In the genomic region with DNA sequence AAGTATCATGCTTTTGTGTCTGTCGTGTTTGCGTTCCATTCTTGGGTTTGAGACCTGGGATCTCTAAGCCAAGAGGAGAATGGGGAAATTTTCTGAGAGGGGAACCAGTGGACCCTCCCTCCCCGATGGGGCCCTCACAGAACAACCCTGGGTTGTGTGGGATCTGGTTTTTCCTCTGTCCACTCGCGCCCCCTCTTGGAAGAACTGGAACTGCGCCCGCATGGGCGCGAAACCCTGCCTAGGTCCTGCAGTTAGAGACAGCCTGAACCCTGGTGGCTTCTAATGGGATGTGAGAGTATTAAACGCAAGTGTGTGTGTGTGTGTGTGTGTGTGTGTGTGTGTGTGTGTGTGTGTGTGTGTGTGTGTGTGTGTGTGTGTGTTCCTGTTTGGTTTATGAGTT, we compare ENCODE assay signal across 7 mouse cellular contexts. TPM values are rescaled to one million over a fixed set of nuclear protein-coding genes. Genes with fewer than 3 reads are reported as not detected.
DNase-seq lines count a peak whose midpoint lies in the region; ATAC-seq and TF ChIP-seq lines count a peak whose summit lies in the region.

No protein-coding gene starts in this region.

- H3K36me3 ChIP-seq in CH12.LX (replicated peaks in 1 of 2; ENCODE audit: control insufficient read depth in 1 of 2, insufficient read depth in 1 of 2, low read length in 1 of 2) = no peaks in the 10 kb centered on the region
- no peaks in the 10 kb centered on the region for H3K36me3 ChIP-seq in heart, embryonic 13.5 days
- H3K36me3 ChIP-seq in kidney, embryonic 15.5 days = no peaks in the 10 kb centered on the region
- H3K36me3 ChIP-seq in stomach, embryonic 15.5 days = no peaks in the 10 kb centered on the region

- peaks cover 0 to 8% of the 10 kb centered on the region in 2 experiments; a peak in 2 of 4 replicates for H3K4me1 ChIP-seq in CH12.LX (ENCODE audit: control insufficient read depth in 1 of 2, insufficient read depth in 2 of 2)
- H3K4me1 ChIP-seq in heart, embryonic 13.5 days = peaks cover 52% of the 10 kb centered on the region
- H3K4me1 ChIP-seq in kidney, embryonic 15.5 days = peaks cover 54% of the 10 kb centered on the region
- peaks cover 40% of the 10 kb centered on the region for H3K4me1 ChIP-seq in stomach, embryonic 15.5 days

- no peaks in the 10 kb centered on the region for H3K79me2 ChIP-seq in CH12.LX (replicated peaks; ENCODE audit: control insufficient read depth, extremely low read depth, insufficient read depth, poor library complexity, severe bottlenecking)

- peak; percentile 18 to 77; a peak in 2 of 4 replicates for TF ChIP-seq CTCF in CH12.LX (conservative IDR thresholded peaks at IDR 0.05 in 1 of 2, IDR thresholded peaks at IDR 0.05 in 1 of 2; ENCODE audit: low read depth in 2 of 2, low read length in 2 of 2)

- TF ChIP-seq RAD21 in CH12.LX (IDR thresholded peaks at IDR 0.05; ENCODE audit: low read depth, low read length) = peak; percentile 50

- in situ Hi-C loops in CH12.LX (cut with MboI; ENCODE audit: low pct_ligation_motif_present, low pct_unique_long_range_greater_than_20kb, low sequenced_read_pairs) = no loop called here

- ATAC-seq in heart, embryonic 13.5 days (ENCODE audit: extremely low read depth, insufficient number of reproducible peaks, low FRiP score, low TSS enrichment) = no peak
- no peak for ATAC-seq in kidney, embryonic 15.5 days (replicated peaks; ENCODE audit: low FRiP score)
- ATAC-seq in stomach, embryonic 15.5 days (ENCODE audit: insufficient read depth, low FRiP score, low read depth) = no peak

- TF ChIP-seq EP300 in CH12.LX (IDR thresholded peaks at IDR 0.05; ENCODE audit: low read length) = no peak

- peaks cover 44% of the 10 kb centered on the region for H3K27me3 ChIP-seq in CH12.LX (replicated peaks)
- no peaks in the 10 kb centered on the region for H3K27me3 ChIP-seq in heart, embryonic 13.5 days (replicated peaks)
- H3K27me3 ChIP-seq in kidney, embryonic 15.5 days = no peaks in the 10 kb centered on the region
- no peaks in the 10 kb centered on the region for H3K27me3 ChIP-seq in stomach, embryonic 15.5 days (replicated peaks)

- H3K9me3 ChIP-seq in CH12.LX (replicated peaks; ENCODE audit: low read length) = no peaks in the 10 kb centered on the region
- H3K9me3 ChIP-seq in heart, embryonic 13.5 days = no peaks in the 10 kb centered on the region
- no peaks in the 10 kb centered on the region for H3K9me3 ChIP-seq in kidney, embryonic 15.5 days (replicated peaks)
- no peaks in the 10 kb centered on the region for H3K9me3 ChIP-seq in stomach, embryonic 15.5 days

- no peak overlapping the region for H3K27ac ChIP-seq in CH12.LX (ENCODE audit: insufficient read depth, low read depth)
- peak overlapping the region; percentile 83 for H3K27ac ChIP-seq in heart, embryonic 13.5 days (replicated peaks)
- peak overlapping the region; percentile 97 for H3K27ac ChIP-seq in kidney, embryonic 15.5 days
- peak overlapping the region; percentile 91 for H3K27ac ChIP-seq in stomach, embryonic 15.5 days

- H3K9ac ChIP-seq in CH12.LX (ENCODE audit: insufficient read depth, low read depth) = no peak overlapping the region
- H3K9ac ChIP-seq in heart, embryonic 13.5 days = 0 out of 2 replicates have a peak overlapping the region, but pooled peaks have one; percentile 69
- H3K9ac ChIP-seq in kidney, embryonic 15.5 days = no peak overlapping the region
- no peak overlapping the region for H3K9ac ChIP-seq in stomach, embryonic 15.5 days

- H3K4me3 ChIP-seq in CH12.LX (replicated peaks in 1 of 3; ENCODE audit: low read depth in 2 of 3, low read length in 2 of 3, poor library complexity in 1 of 3) = no peak overlapping the region
- no peak overlapping the region for H3K4me3 ChIP-seq in heart, embryonic 13.5 days
- no peak overlapping the region for H3K4me3 ChIP-seq in kidney, embryonic 15.5 days (replicated peaks)
- no peak overlapping the region for H3K4me3 ChIP-seq in stomach, embryonic 15.5 days (replicated peaks)

- WGBS in heart, embryonic 13.5 days = 29% methylated on average over 10 of the region's 10 CpGs
- WGBS in kidney, embryonic 15.5 days = 33% methylated on average over 10 of the region's 10 CpGs
- WGBS in stomach, embryonic 15.5 days = 31% methylated on average over 10 of the region's 10 CpGs

- DNase-seq in 3T3-L1 (ENCODE audit: low read depth, low spot score) (peak; percentile 85), CH12.LX (ENCODE audit: extremely low read depth) (peak; percentile 24)
- peak; percentile 73 for DNase-seq in embryo, embryonic 10 days (ENCODE audit: low spot score)
- peak; percentile 74 for DNase-seq in lung, postnatal 25 days (ENCODE audit: low spot score)

- dilution Hi-C loops in CH12.LX (cut with MboI; ENCODE audit: extremely low pct_ligation_motif_present, extremely low pct_unique_long_range_greater_than_20kb, low sequenced_read_pairs) = no loop called here

- no peak for TF ChIP-seq POLR2A in CH12.LX (IDR thresholded peaks at IDR 0.05; ENCODE audit: low read depth, low read length)

- no peak overlapping the region for H3K4me2 ChIP-seq in CH12.LX (ENCODE audit: insufficient read depth, low read depth, poor library complexity, severe bottlenecking)
- H3K4me2 ChIP-seq in heart, embryonic 13.5 days = peak overlapping the region; percentile 57
- H3K4me2 ChIP-seq in kidney, embryonic 15.5 days = 0 out of 2 replicates have a peak overlapping the region, but pooled peaks have one; percentile 38
- H3K4me2 ChIP-seq in stomach, embryonic 15.5 days = peak overlapping the region; percentile 42

TF ChIP-seq in CH12.LX, 34 proteins besides CTCF, POLR2A, EP300 and RAD21:
- 0 out of 2 replicates have a peak, but pooled peaks have one; percentile 15 for TF ChIP-seq TCF12 (IDR thresholded peaks at IDR 0.05; ENCODE audit: low read depth, low read length)
- no peak for TF ChIP-seq MEF2A (IDR thresholded peaks at IDR 0.05; ENCODE audit: borderline replicate concordance, low read depth, low read length)
- TF ChIP-seq ZKSCAN1 (IDR thresholded peaks at IDR 0.05; ENCODE audit: borderline replicate concordance, low read depth, low read length) = no peak
- TF ChIP-seq ZC3H11A (IDR thresholded peaks at IDR 0.05; ENCODE audit: low read depth, low read length) = no peak
- no peak for TF ChIP-seq GABPA (IDR thresholded peaks at IDR 0.05; ENCODE audit: insufficient replicate concordance, low read depth, low read length)
- TF ChIP-seq USF2 (conservative IDR thresholded peaks at IDR 0.05; ENCODE audit: low read depth, low read length) = no peak
- no peak for TF ChIP-seq POLR2AphosphoS2 (IDR thresholded peaks at IDR 0.05; ENCODE audit: low read depth, low read length)
- 0 out of 2 replicates have a peak, but pooled peaks have one; percentile 19 for TF ChIP-seq MAX (IDR thresholded peaks at IDR 0.05; ENCODE audit: low read length)
- TF ChIP-seq ELF1 (IDR thresholded peaks at IDR 0.05; ENCODE audit: low read depth, low read length) = peak; percentile 20; the same call in 1 of the 2 replicates
- TF ChIP-seq IRF4 (IDR thresholded peaks at IDR 0.05; ENCODE audit: low read depth, low read length) = no peak
- no peak for TF ChIP-seq USF1 (IDR thresholded peaks at IDR 0.05; ENCODE audit: low read depth, low read length)
- peak; percentile 50 for TF ChIP-seq SMC3 (IDR thresholded peaks at IDR 0.05; ENCODE audit: low read depth, low read length)
- no peak for TF ChIP-seq HCFC1 (IDR thresholded peaks at IDR 0.05; ENCODE audit: low read depth, low read length)
- TF ChIP-seq ETS1 (conservative IDR thresholded peaks at IDR 0.05; ENCODE audit: low read depth, low read length) = no peak
- no peak for TF ChIP-seq MAFK (IDR thresholded peaks at IDR 0.05; ENCODE audit: insufficient replicate concordance, low read length)
- no peak for TF ChIP-seq BHLHE40 (IDR thresholded peaks at IDR 0.05; ENCODE audit: low read depth, low read length)
- no peak for TF ChIP-seq TBP (conservative IDR thresholded peaks at IDR 0.05; ENCODE audit: low read depth, low read length)

RNA-seq across cellular contexts. Expression of gene Id1, which starts 6.4 kb away (rescaled TPM):
- total RNA-seq in CH12.LX (2012; rRNA removed) (0.38 and 0.93 TPM in 2 replicates), CH12.LX (2014; rRNA removed) (not detected in 2 replicates)
- polyA plus RNA-seq in CH12.LX (2012; ENCODE audit: insufficient read length, low read depth) = not detected in 2 replicates
- polyA plus RNA-seq in heart, embryonic 13.5 days (2015; fragmentation: Nextera tagmentation; extraction: Ambion mirVana) = 56.7 and 58.8 TPM in 2 replicates
- polyA plus RNA-seq in kidney, embryonic 15.5 days (2015; fragmentation: Nextera tagmentation; extraction: Ambion mirVana) = 133 and 143 TPM in 2 replicates
- polyA plus RNA-seq in stomach, embryonic 15.5 days (2015; fragmentation: Nextera tagmentation; extraction: Ambion mirVana) = 117 and 138 TPM in 2 replicates

RNA-seq across cellular contexts. Expression of gene Cox4i2, which starts 11.5 kb away (rescaled TPM):
- total RNA-seq in CH12.LX (2012; rRNA removed) (not detected in 2 replicates), CH12.LX (2014; rRNA removed) (not detected in 2 replicates)
- polyA plus RNA-seq in CH12.LX (2012; ENCODE audit: insufficient read length, low read depth) = not detected in 2 replicates
- polyA plus RNA-seq in heart, embryonic 13.5 days (2015; fragmentation: Nextera tagmentation; extraction: Ambion mirVana) = 11.8 and 13.4 TPM in 2 replicates
- 16.4 and 20.9 TPM in 2 replicates for polyA plus RNA-seq in kidney, embryonic 15.5 days (2015; fragmentation: Nextera tagmentation; extraction: Ambion mirVana)
- 19.0 and 19.5 TPM in 2 replicates for polyA plus RNA-seq in stomach, embryonic 15.5 days (2015; fragmentation: Nextera tagmentation; extraction: Ambion mirVana)

RNA-seq across cellular contexts. Expression of gene Mcts2, which starts 55.6 kb away (rescaled TPM):
- total RNA-seq in CH12.LX (2012; rRNA removed) (3.3 and 5.4 TPM in 2 replicates), CH12.LX (2014; rRNA removed) (0.95 and 1.5 TPM in 2 replicates)
- 3.2 and 3.8 TPM in 2 replicates for polyA plus RNA-seq in CH12.LX (2012; ENCODE audit: insufficient read length, low read depth)
- polyA plus RNA-seq in heart, embryonic 13.5 days (2015; fragmentation: Nextera tagmentation; extraction: Ambion mirVana) = 23.0 and 25.3 TPM in 2 replicates
- polyA plus RNA-seq in kidney, embryonic 15.5 days (2015; fragmentation: Nextera tagmentation; extraction: Ambion mirVana) = 29.5 and 31.0 TPM in 2 replicates
- polyA plus RNA-seq in stomach, embryonic 15.5 days (2015; fragmentation: Nextera tagmentation; extraction: Ambion mirVana) = 23.1 and 26.7 TPM in 2 replicates

Comparison
In these comparisons a context has a peak if more than half of its experiments do, and no peak if none do; other contexts are left out.
1. DNase-seq: peak in every context shown above with its lines; median percentile 85 in 3T3-L1; 74 in lung, postnatal 25 days; 73 in embryo, embryonic 10 days; 24 in CH12.LX.
2. RNA of gene Id1, which starts 6.4 kb away (polyA plus RNA-seq): 117 to 138 TPM in stomach, embryonic 15.5 days, 133 to 143 TPM in kidney, embryonic 15.5 days and 56.7 to 58.8 TPM in heart, embryonic 13.5 days; not detected in CH12.LX; every median in the first group is over 10 times any median in the second.
3. RNA of gene Cox4i2, which starts 11.5 kb away (polyA plus RNA-seq): 16.4 to 20.9 TPM in kidney, embryonic 15.5 days, 19.0 to 19.5 TPM in stomach, embryonic 15.5 days and 11.8 to 13.4 TPM in heart, embryonic 13.5 days; not detected in CH12.LX; every median in the first group is over 10 times any median in the second.